Mouse (Mus musculus) adipose tissue, adult 10 weeks (tissue): ENCODE data around the gene Dtwd1. TPM values are rescaled to one million over a fixed set of nuclear protein-coding genes. Genes with fewer than 3 reads are reported as not detected.

Experiments
- polyA plus RNA-seq: library from polyadenylated mRNA; stranded (reverse); fragments of 350-450 nt; fragmentation: Illumina TruSeq; extraction: RNeasy Lipid Tissue Mini Kit (QIAGEN cat#74804); gene quantifications from one replicate; pipeline ENCODE4 v1.2.3, GENCODE M21; 2014; ENCODE audit warnings: low read depth, low replicate concordance

Dtwd1 gene
- 10.2 TPM for polyA plus RNA-seq

DNA sequence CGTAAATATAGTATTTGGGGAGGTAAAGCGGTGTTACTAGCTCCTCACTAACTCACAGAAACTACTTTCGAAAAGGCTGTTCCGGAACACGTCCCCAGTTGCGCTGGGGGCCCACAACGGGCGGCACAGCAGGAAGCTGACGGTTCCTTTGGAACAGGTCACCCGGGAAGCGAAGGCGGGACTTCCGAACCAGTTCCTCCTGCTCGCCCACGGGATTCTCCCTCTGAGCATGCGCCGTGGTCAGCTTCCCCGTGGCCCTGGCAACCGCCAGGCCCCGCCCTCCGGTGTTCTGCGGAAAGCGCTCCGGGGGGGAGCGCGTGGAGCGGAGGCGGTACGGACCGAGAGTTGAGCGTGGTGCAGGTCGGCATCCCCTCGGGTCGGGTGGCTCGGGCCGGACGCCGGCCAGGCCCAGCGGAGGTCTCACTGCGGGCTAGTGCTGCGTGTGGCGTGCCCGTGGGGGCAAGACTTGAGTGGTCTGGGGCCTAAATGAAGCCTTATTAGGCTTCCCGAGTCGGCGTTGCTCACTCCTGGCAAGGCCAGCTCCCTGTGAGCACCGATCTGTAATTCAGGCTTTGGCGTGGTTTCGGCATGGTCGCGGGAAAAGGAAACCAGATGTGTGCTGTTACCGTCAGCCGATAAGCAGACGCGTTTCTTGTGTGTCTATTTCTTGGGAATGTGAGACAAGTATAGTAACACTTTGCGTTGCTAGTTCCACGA lies at the start of gene Dtwd1, which contains the start of gene Fam227b:
Dtwd1 (plus strand) TSS at position 287 of the 717 bp plus-strand sequence.
Fam227b (minus strand) TSS at position 150 of the 717 bp plus-strand sequence.

DNA sequence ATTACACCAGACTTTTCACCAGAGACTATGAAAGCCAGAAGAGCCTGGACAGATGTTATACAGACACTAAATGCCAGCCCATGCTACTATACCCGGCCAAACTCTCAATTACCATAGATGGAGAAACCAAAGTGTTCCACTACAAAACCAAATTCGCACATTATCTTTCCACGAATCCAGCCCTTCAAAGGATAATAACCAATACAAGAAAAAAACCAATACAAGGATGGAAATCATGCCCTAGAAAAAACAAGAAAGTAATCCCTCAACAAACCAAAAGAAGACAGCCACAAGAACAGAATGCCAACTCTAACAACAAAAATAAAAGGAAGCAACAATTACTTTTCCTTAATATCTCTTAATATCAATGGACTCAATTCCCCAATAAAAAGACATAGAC lies 62.9 kb downstream of the Dtwd1 start, which contains the start of gene Gm17555:
Gm17555 (plus strand) TSS at position 301 of the 400 bp plus-strand sequence.

Other genes starting within 250 kb of the Dtwd1 start
- 2.5 TPM for gene Fgf7, start 117.5 kb upstream of the Dtwd1 start, polyA plus RNA-seq
- 1.4 TPM for gene Fam227b, start 137 bp upstream of the Dtwd1 start, polyA plus RNA-seq
- not detected for gene Gm17555, start 63.0 kb downstream of the Dtwd1 start, polyA plus RNA-seq